Mouse (Mus musculus) adrenal gland, postnatal 14 days (tissue): Measurements from ENCODE around the gene Tlcd1. TPM values are rescaled to one million over a fixed set of nuclear protein-coding genes. Genes with fewer than 3 reads are reported as not detected.
"Not testable (repeated sequence)": the region's sequence is repeated elsewhere in the genome, so short reads cannot be mapped to it uniquely, and the experiment has no call there.

Experiments used
- DNase-seq: peaks from one replicate; pipeline ENCODE4 v3.0.0; 2021; ENCODE audit warnings: mixed read lengths
- long read RNA-seq, 2 experiments: library from polyadenylated mRNA; stranded (forward); transcript quantifications; one replicate each; pipeline ENCODE4 v2.0.0; 2021
- total RNA-seq: library from RNA; stranded (reverse); gene quantifications from 2 replicates; pipeline ENCODE4 v1.2.3, GENCODE M21; 2021

The Tlcd1 gene
- 36.4 and 46.4 TPM in 2 replicates for total RNA-seq
- long read RNA-seq, experiment 1, transcript Tlcd1-204 (4 exons, 1,412 nt) = major isoform, 88 of 108 reads
- long read RNA-seq, experiment 1, transcript Tlcd1-203 (3 exons, 714 nt) = minor isoform, 8 of 108 reads
- long read RNA-seq, experiment 1, partial matches to known transcripts = 4 of 108 reads
- long read RNA-seq, experiment 1, other reads (novel, unspliced or antisense) = 4 of 108 reads
- long read RNA-seq, experiment 2, transcript Tlcd1-204 (4 exons, 1,412 nt) = major isoform, 35 of 47 reads
- long read RNA-seq, experiment 2, partial matches to known transcripts = 1 of 47 reads
- long read RNA-seq, experiment 2, other reads (novel, unspliced or antisense) = 6 of 47 reads

- peak; percentile 94 for DNase-seq
Observed at GRCm38 (mm10) chr11:78176402-78176862, at the start of gene Tlcd1, which contains the start of gene Nek8. TSS of gene Tlcd1 (plus strand) at chr11:78176711. TSS of gene Nek8 (minus strand) at chr11:78176675.

GRCm38 (mm10) chr11:78126739-78127138, 49.8 kb upstream of the Tlcd1 start:
- DNase-seq = no peak

DNA sequence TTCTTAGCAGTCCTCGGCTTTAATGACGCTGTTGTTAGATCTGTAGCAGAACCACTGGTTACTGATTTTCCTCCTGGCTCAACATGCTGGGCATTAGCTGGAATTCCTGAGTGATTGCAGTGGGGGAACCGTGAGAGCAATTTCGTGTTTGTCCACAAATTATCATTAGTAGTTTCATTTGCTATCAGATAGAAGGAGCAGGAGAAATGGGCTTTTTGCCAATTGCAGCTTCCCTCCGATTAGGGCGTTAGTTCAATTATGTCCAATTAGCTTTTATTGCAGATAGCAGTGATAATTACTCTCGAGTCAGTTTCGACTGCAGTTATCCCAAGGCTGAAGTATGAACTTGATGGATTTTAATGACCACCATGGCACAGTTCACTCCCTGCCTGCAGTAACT, 47.1 kb upstream of the Tlcd1 start:
- no peak for DNase-seq

DNA sequence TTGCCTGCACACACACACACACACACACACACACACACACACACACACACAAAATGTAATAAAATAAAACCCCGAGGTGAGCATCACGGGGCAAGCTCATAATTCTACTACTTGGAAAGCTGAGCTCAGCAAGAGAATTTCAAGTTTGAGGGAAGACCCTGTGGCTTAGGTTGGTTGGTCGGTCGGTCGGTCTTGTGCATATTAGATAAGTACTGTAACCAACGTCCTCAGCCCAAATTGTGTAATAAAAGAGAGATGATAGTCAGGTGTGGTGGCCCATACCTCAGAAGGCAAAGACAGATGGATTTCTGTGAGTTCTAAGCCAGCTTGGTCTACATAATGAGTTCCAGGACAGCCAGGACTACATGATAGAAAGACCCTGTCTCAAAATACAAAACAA, 42.6 kb upstream of the Tlcd1 start:
- no peak for DNase-seq

DNA sequence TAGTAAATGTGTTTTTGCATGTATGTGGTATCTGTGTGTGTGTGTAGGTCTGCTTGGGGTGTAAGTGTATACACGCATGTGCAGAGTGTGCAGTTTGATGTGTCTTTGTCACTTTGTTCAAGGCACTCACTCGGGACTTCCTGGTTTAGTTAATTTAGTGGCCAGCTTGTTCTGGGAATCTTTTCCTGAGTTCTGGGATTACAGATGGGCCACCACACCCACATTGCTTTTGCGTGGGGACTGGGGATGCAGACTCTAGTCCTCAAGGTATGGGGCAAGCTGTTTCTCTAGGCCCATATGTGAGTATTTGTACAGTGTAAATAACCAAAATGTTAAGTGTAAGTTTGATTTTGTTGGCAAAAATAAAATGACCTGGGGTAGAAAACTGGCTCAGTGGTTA, 42.2 kb upstream of the Tlcd1 start:
- no peak for DNase-seq

DNA sequence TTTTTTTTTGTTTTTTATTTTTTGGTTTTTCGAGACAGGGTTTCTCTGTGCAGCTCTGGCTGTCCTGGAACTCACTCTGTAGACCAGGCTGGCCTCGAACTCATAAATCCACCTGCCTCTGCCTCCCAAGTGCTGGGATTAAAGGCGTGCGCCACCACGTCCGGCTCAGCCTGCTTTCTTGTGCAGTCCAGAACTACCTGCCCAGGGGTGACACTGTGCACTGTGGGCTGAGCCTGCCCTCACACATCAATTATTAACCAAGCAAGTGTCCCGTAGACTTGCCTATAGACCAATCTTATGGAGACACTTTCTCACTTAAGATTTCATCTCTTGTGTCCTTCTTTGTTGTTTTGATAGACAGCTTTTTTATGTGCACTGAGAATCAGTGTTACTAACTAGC, 41.2 kb upstream of the Tlcd1 start:
- not testable (repeated sequence) for DNase-seq

DNA sequence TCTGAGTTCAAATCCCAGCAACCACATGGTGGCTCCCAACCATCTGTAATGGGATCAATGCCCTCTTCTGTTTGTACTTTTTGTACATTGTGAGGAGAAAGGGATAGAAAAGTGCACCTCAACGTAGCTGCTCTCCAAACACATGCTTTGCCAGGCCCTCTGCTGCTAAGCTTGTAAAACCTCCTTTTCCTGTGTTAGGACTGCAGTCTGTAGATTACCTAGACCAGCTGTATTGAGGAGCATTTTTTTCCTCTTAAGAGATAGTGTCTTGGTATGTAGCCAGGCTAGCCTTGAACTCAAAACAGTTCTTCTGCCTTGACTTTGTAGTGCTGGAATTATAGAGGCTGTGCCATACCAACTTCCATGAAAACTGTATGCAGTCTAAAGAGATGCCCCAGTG, 40.4 kb upstream of the Tlcd1 start:
- no peak for DNase-seq

- no peak for DNase-seq
Observed at GRCm38 (mm10) chr11:78137584-78137983, 38.9 kb upstream of the Tlcd1 start.

- DNase-seq = no peak
Observed at GRCm38 (mm10) chr11:78138023-78138422, 38.5 kb upstream of the Tlcd1 start.

GRCm38 (mm10) chr11:78140665-78141064, 35.8 kb upstream of the Tlcd1 start:
- DNase-seq = no peak

GRCm38 (mm10) chr11:78143520-78143919, 33.0 kb upstream of the Tlcd1 start:
- no peak for DNase-seq

DNA sequence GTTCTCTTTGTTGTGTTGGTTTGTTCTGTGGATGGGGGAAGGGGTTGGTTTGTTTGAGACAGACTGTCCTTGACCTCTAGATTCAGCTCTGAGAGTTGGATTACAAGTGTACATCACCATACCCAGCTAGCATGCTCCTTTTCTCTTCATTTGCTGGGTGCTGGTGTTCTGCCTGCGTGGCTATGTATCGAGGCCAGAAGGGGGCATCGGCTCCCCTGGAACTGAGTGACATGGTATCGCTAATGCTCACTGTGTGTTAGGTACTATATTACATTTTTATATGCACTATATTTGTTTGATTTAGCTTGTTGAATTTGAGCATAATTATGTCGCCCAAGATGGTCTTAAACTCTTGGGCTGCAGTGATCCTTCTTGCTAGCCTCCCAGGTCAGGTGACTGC, 30.3 kb upstream of the Tlcd1 start:
- no peak for DNase-seq

GRCm38 (mm10) chr11:78146707-78147543, 29.6 kb upstream of the Tlcd1 start:
- DNase-seq = no peak

GRCm38 (mm10) chr11:78151161-78151560, 25.4 kb upstream of the Tlcd1 start:
- peak; percentile 61 for DNase-seq

- DNase-seq = peak; percentile 83
Observed at GRCm38 (mm10) chr11:78152299-78153231, 23.9 kb upstream of the Tlcd1 start.

- no peak for DNase-seq
Observed at GRCm38 (mm10) chr11:78153778-78154177, 22.7 kb upstream of the Tlcd1 start.

DNA sequence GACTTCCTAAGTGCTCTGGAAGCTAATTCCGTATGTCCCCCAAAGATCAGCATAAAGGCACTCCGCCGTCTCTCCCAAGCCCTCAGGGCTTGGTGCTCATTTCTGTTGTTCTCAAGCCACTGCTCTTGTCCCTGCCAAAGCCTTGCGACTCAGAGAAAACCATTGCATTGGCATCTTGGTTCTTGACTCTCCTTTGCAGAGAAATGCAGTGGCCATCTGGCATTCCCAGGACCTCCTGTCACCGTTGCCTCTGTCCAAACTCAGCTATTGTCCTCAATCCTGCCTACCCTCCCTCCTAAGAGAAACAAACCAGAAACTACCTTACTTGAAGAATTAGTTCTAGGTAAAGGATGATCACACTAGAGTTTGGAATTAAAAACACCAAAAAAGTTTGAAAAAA, 20.8 kb upstream of the Tlcd1 start:
- no peak for DNase-seq

- DNase-seq = no peak
Observed at GRCm38 (mm10) chr11:78156156-78156699, 20.3 kb upstream of the Tlcd1 start.

- DNase-seq = peak; percentile 89
Observed at GRCm38 (mm10) chr11:78159096-78159495, 17.4 kb upstream of the Tlcd1 start.

GRCm38 (mm10) chr11:78159557-78159956, 17.0 kb upstream of the Tlcd1 start:
- no peak for DNase-seq

- DNase-seq = no peak
Observed at GRCm38 (mm10) chr11:78160171-78160570, 16.3 kb upstream of the Tlcd1 start.

- DNase-seq = no peak
Observed at GRCm38 (mm10) chr11:78160675-78161074, 15.8 kb upstream of the Tlcd1 start.
